Mouse (Mus musculus) kidney, postnatal 0 days (tissue): ENCODE data around the gene Ctsd. TPM values are rescaled to one million over a fixed set of nuclear protein-coding genes. Genes with fewer than 3 reads are reported as not detected.
A peak's percentile ranks its signal among the peaks of the same experiment; 100 is the strongest.
"Not testable (repeated sequence)": the region's sequence is repeated elsewhere in the genome, so short reads cannot be mapped to it uniquely, and the experiment has no call there.

Experiments used
- ATAC-seq: fragments of 200-750 bp; cut with Nextera tagmentation; replicated peaks from 2 replicates; pipeline ENCODE4 v1.8.0; 2017; ENCODE audit warnings: low read depth, moderate number of reproducible peaks, moderate TSS enrichment, moderate library complexity; ENCODE audit not compliant: low FRiP score
- DNase-seq: peaks from one replicate; pipeline ENCODE4 v3.0.0-alpha.2; 2016; ENCODE audit warnings: low spot score
- H3K27ac ChIP-seq: fragments of 300-500 bp; sonication (generic); 2 replicates; pipeline ENCODE4 v1.5.1; 2014; ENCODE audit warnings: mild to moderate bottlenecking
- H3K27me3 ChIP-seq: fragments of 300-500 bp; sonication (generic); 2 replicates; pipeline ENCODE4 v1.6.1; 2014; ENCODE audit warnings: low read length, mixed read lengths; ENCODE audit not compliant: insufficient read depth
- H3K36me3 ChIP-seq: fragments of 300-500 bp; sonication (generic); 2 replicates; pipeline ENCODE4 v1.6.1; 2014; ENCODE audit warnings: low read length, mixed read lengths; ENCODE audit not compliant: insufficient read depth
- H3K4me1 ChIP-seq: fragments of 300-500 bp; sonication (generic); replicated peaks from 2 replicates; pipeline ENCODE4 v1.6.1; 2014; ENCODE audit warnings: antibody characterized with exemption, low read length, mixed read lengths; ENCODE audit not compliant: insufficient read depth
- H3K4me2 ChIP-seq: fragments of 300-500 bp; sonication (generic); 2 replicates; pipeline ENCODE4 v1.6.1; 2014; ENCODE audit warnings: mild to moderate bottlenecking, low read length, moderate library complexity, mixed read lengths
- H3K4me3 ChIP-seq: fragments of 300-500 bp; sonication (generic); replicated peaks from 2 replicates; pipeline ENCODE4 v1.5.1; 2014; ENCODE audit warnings: low read depth, low read length
- H3K9ac ChIP-seq: fragments of 300-500 bp; sonication (generic); 2 replicates; pipeline ENCODE4 v1.6.1; 2014; ENCODE audit warnings: low read depth, low read length
- H3K9me3 ChIP-seq: fragments of 300-500 bp; sonication (generic); replicated peaks from 2 replicates; pipeline ENCODE4 v1.6.1; 2016; ENCODE audit warnings: low read length, inconsistent platforms, mixed read lengths
- CTCF ChIP-seq: IDR thresholded peaks from 2 replicates; pipeline ENCODE4 v1.5.1; 2016; ENCODE audit warnings: antibody characterized with exemption, low read depth, mild to moderate bottlenecking, moderate library complexity
- WGBS: fragments of 180-500 bp; shearing (Covaris S2); extraction: QIAGEN DNeasy Blood & Tissue Kit; methylation state at CpG from one replicate; pipeline ENCODE4 v1.1.7; 2014; 5-methylcytosine and 5-hydroxymethylcytosine counted together
- polyA plus RNA-seq: library from polyadenylated mRNA; unstranded; fragments of >200 nt; fragmentation: Nextera tagmentation; extraction: Ambion mirVana; gene quantifications from 2 replicates; pipeline ENCODE4 v1.2.1, GENCODE M21; 2015

Ctsd gene
- polyA plus RNA-seq, 1 experiment from 2014 or later, result 575 TPM

GRCm38 (mm10) chr7:142334246-142334645 is 53.6 kb downstream of the Ctsd start:
- 3% methylated on average over 3 of the region's 3 CpGs for WGBS
- Histone ChIP-seq H3K4me2 (no peak overlapping the region), H3K4me1 (peaks cover 10% of the 10 kb centered on the region; the same call in 1 of the 2 replicates), H3K36me3 (no peaks in the 10 kb centered on the region), H3K27ac (no peak overlapping the region), H3K9me3 (no peaks in the 10 kb centered on the region), H3K4me3 (no peak overlapping the region), H3K9ac (no peak overlapping the region), H3K27me3 (no peaks in the 10 kb centered on the region)
- DNase-seq, result peak; percentile 95
- peak; percentile 99 for TF ChIP-seq CTCF
- peak; percentile 69 for ATAC-seq

- H3K27ac ChIP-seq, H3K36me3 ChIP-seq, H3K4me2 ChIP-seq, H3K4me3 ChIP-seq, DNase-seq, H3K27me3 ChIP-seq, H3K9ac ChIP-seq, ATAC-seq, H3K9me3 ChIP-seq: not testable (repeated sequence)
- 96% methylated on average over 3 of the region's 9 CpGs for WGBS
- H3K4me1 ChIP-seq, result peaks cover 10% of the 10 kb centered on the region; the same call in 1 of the 2 replicates
These were observed 55.1 kb downstream of the Ctsd start for GRCm38 (mm10) chr7:142332741-142333140.

GRCm38 (mm10) chr7:142331281-142331680 is 56.6 kb downstream of the Ctsd start:
- Histone ChIP-seq H3K4me3 (no peak overlapping the region), H3K4me1 (peaks cover 10% of the 10 kb centered on the region; the same call in 1 of the 2 replicates), H3K27ac (no peak overlapping the region), H3K36me3 (no peaks in the 10 kb centered on the region), H3K27me3 (no peaks in the 10 kb centered on the region), H3K4me2 (no peak overlapping the region), H3K9ac (no peak overlapping the region), H3K9me3 (no peaks in the 10 kb centered on the region)
- no peak for DNase-seq
- ATAC-seq, result no peak
- 80% methylated on average over 4 of the region's 4 CpGs for WGBS
- no peak for TF ChIP-seq CTCF

- 41% methylated on average over 9 of the region's 9 CpGs for WGBS
These were observed 57.5 kb downstream of the Ctsd start for GRCm38 (mm10) chr7:142330271-142330724.

GRCm38 (mm10) chr7:142328507-142328906 is 59.3 kb downstream of the Ctsd start:
- 68% methylated on average over 3 of the region's 3 CpGs for WGBS
- Histone ChIP-seq H3K27me3 (no peaks in the 10 kb centered on the region), H3K4me3 (no peak overlapping the region), H3K4me1 (peaks cover 10% of the 10 kb centered on the region; the same call in 1 of the 2 replicates), H3K9me3 (no peaks in the 10 kb centered on the region), H3K9ac (no peak overlapping the region), H3K27ac (no peak overlapping the region), H3K36me3 (no peaks in the 10 kb centered on the region), H3K4me2 (no peak overlapping the region)
- no peak for TF ChIP-seq CTCF
- no peak for DNase-seq
- ATAC-seq, result no peak

More at GRCm38 (mm10) chr7:142330271-142330724, 57.5 kb downstream of the Ctsd start:
- Histone ChIP-seq H3K4me3 (no peak overlapping the region), H3K4me1 (peaks cover 10% of the 10 kb centered on the region; the same call in 1 of the 2 replicates), H3K27ac (no peak overlapping the region), H3K9ac (no peak overlapping the region), H3K9me3 (no peaks in the 10 kb centered on the region), H3K4me2 (no peak overlapping the region), H3K36me3 (no peaks in the 10 kb centered on the region), H3K27me3 (no peaks in the 10 kb centered on the region)
- no peak; the same call in 1 of the 2 replicates for ATAC-seq
- no peak for TF ChIP-seq CTCF
- DNase-seq, result peak; percentile 85

- Histone ChIP-seq H3K36me3 (no peaks in the 10 kb centered on the region), H3K4me2 (no peak overlapping the region), H3K27ac (0 out of 2 replicates have a peak overlapping the region, but pooled peaks have one; percentile 25), H3K4me1 (peaks cover 10% of the 10 kb centered on the region; the same call in 1 of the 2 replicates), H3K9ac (no peak overlapping the region), H3K27me3 (no peaks in the 10 kb centered on the region), H3K9me3 (no peaks in the 10 kb centered on the region), H3K4me3 (no peak overlapping the region)
- ATAC-seq (no peak), DNase-seq (peak; percentile 65)
- TF ChIP-seq CTCF, result no peak
- 51% methylated on average over 9 of the region's 9 CpGs for WGBS
These were observed 61.0 kb downstream of the Ctsd start for GRCm38 (mm10) chr7:142326714-142327445.

Other genes with a start within 250 kb of the Ctsd start
- gene Gm45337, start 243.4 kb downstream of the Ctsd start, polyA plus RNA-seq, result not detected in 2 replicates
- gene Gm29735, start 230.9 kb downstream of the Ctsd start, polyA plus RNA-seq, result not detected in 2 replicates
- not detected in 2 replicates for gene Gm4553, start 222.3 kb downstream of the Ctsd start, polyA plus RNA-seq
- not detected in 2 replicates for gene Krtap5-2, start 212.0 kb downstream of the Ctsd start, polyA plus RNA-seq
- not detected in 2 replicates for gene Gm10153, start 197.6 kb downstream of the Ctsd start, polyA plus RNA-seq
- gene Krtap5-3, start 186.7 kb downstream of the Ctsd start, polyA plus RNA-seq, result not detected in 2 replicates
- not detected in 2 replicates for gene Gm7579, start 176.2 kb downstream of the Ctsd start, polyA plus RNA-seq
- not detected in 2 replicates for gene Krtap5-5, start 158.1 kb downstream of the Ctsd start, polyA plus RNA-seq
- not detected in 2 replicates for gene Gm40460, start 147.0 kb downstream of the Ctsd start, polyA plus RNA-seq
- gene Gm2431, start 129.7 kb downstream of the Ctsd start, polyA plus RNA-seq, result not detected in 2 replicates
- not detected in 2 replicates for gene Gm4559, start 113.7 kb downstream of the Ctsd start, polyA plus RNA-seq
- gene Krtap5-1, start 90.9 kb downstream of the Ctsd start, polyA plus RNA-seq, result not detected in 2 replicates
- not detected in 2 replicates for gene Krtap5-4, start 84.5 kb downstream of the Ctsd start, polyA plus RNA-seq
- 3.6 and 3.9 TPM in 2 replicates for gene Ifitm10, start 14.3 kb downstream of the Ctsd start, polyA plus RNA-seq
- gene Gm49369, start 5.4 kb downstream of the Ctsd start, polyA plus RNA-seq, result not detected in 2 replicates
- 2.5 and 4.8 TPM in 2 replicates for gene Syt8, start 46.8 kb upstream of the Ctsd start, polyA plus RNA-seq
- 2.2 and 3.0 TPM in 2 replicates for gene Tnni2, start 53.8 kb upstream of the Ctsd start, polyA plus RNA-seq
- gene Lsp1, start 72.8 kb upstream of the Ctsd start, polyA plus RNA-seq, result 161 and 165 TPM in 2 replicates
- gene Tnnt3, start 110.8 kb upstream of the Ctsd start, polyA plus RNA-seq, result 3.4 TPM in 2 replicates
- 21.3 and 22.6 TPM in 2 replicates for gene Mrpl23, start 144.6 kb upstream of the Ctsd start, polyA plus RNA-seq